Mouse (Mus musculus) forebrain, embryonic 14.5 days (tissue): ENCODE results near the gene Rnf135. TPM values are rescaled to one million over a fixed set of nuclear protein-coding genes. Genes with fewer than 3 reads are reported as not detected.

Source experiments
- ATAC-seq: fragments of 200-750 bp; cut with Nextera tagmentation; 2 replicates; pipeline ENCODE4 v1.8.0; 2017; ENCODE audit warnings: mild to moderate bottlenecking, moderate library complexity
- DNase-seq: peaks from one replicate; pipeline ENCODE4 v3.0.0-alpha.2; 2015; ENCODE audit warnings: low spot score
- H3K27ac ChIP-seq: fragments of 300-500 bp; sonication (generic); 2 replicates; pipeline ENCODE4 v1.5.1; 2014; ENCODE audit warnings: low read depth, mild to moderate bottlenecking, control low read depth, low read length, moderate library complexity
- H3K27me3 ChIP-seq: fragments of 300-500 bp; sonication (generic); replicated peaks from 2 replicates; pipeline ENCODE4 v1.6.1; 2014; ENCODE audit warnings: low read length, control low read depth, mixed read lengths; ENCODE audit not compliant: control insufficient read depth, insufficient read depth
- H3K36me3 ChIP-seq: fragments of 300-500 bp; sonication (generic); 2 replicates; pipeline ENCODE4 v1.6.1; 2014; ENCODE audit warnings: low read length, control low read depth; ENCODE audit not compliant: control insufficient read depth, insufficient read depth
- H3K4me1 ChIP-seq: fragments of 300-500 bp; sonication (generic); 2 replicates; pipeline ENCODE4 v1.6.1; 2014; ENCODE audit warnings: antibody characterized with exemption, low read length, control low read depth; ENCODE audit not compliant: control insufficient read depth, insufficient read depth
- H3K4me2 ChIP-seq: fragments of 300-500 bp; sonication (generic); 2 replicates; pipeline ENCODE4 v1.6.1; 2014; ENCODE audit warnings: mild to moderate bottlenecking, control low read depth, low read length
- H3K4me3 ChIP-seq: fragments of 300-500 bp; sonication (generic); 2 replicates; pipeline ENCODE4 v1.5.1; 2014; ENCODE audit warnings: low read depth, low read length, control low read depth
- H3K9ac ChIP-seq: fragments of 300-500 bp; sonication (generic); 2 replicates; pipeline ENCODE4 v1.6.1; 2014; ENCODE audit warnings: mild to moderate bottlenecking, low read length, control low read depth, moderate library complexity
- H3K9me3 ChIP-seq: fragments of 300-500 bp; sonication (generic); replicated peaks from 2 replicates; pipeline ENCODE4 v1.6.1; 2016; ENCODE audit warnings: low read length, control low read depth, mixed read lengths; ENCODE audit not compliant: control insufficient read depth
- WGBS: fragments of 180-500 bp; shearing (Covaris S2); extraction: QIAGEN DNeasy Blood & Tissue Kit; methylation state at CpG from one replicate; pipeline ENCODE4 v1.1.7; 2014; 5-methylcytosine and 5-hydroxymethylcytosine counted together
- polyA plus RNA-seq: library from polyadenylated mRNA; unstranded; fragments of >200 nt; fragmentation: Nextera tagmentation; extraction: Ambion mirVana; gene quantifications from 2 replicates; pipeline ENCODE4 v1.2.1, GENCODE M21; 2014

The Rnf135 gene
- 2.4 and 2.6 TPM in 2 replicates for polyA plus RNA-seq

- no peaks in the 10 kb centered on the region for H3K9me3 ChIP-seq
These were observed at the start of gene Rnf135 for GRCm38 (mm10) chr11:80183705-80184255. Gene Rnf135, plus strand, starts transcription at chr11:80183851.

DNA sequence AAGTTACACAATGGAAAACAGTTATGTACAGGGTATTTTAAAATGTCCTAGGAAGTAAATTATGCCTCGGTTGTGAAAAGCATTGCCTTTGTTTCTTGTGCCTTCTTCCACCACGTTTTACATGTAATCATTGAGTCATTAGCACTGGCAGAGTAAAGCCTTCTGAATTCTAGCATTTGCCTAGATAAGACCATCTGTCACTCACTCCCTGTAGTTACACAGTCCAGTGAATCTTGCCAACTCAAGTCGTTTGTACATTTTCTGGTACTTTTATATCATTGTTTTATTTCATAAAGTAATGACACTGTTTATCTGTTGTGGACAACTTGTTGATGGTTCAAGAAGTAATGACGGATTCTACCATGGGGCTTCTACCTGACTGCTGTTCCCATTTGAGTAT is 48.9 kb upstream of the Rnf135 start:
- H3K4me3 ChIP-seq: no peak overlapping the region
- H3K9ac ChIP-seq: no peak overlapping the region
- DNase-seq (peak; percentile 19), ATAC-seq (no peak)
- H3K9me3 ChIP-seq: no peaks in the 10 kb centered on the region
- peaks cover 52% of the 10 kb centered on the region for H3K36me3 ChIP-seq
- WGBS: 55% methylated on average over 4 of the region's 4 CpGs
- H3K27me3 ChIP-seq: no peaks in the 10 kb centered on the region
- H3K4me2 ChIP-seq: no peak overlapping the region
- H3K4me1 ChIP-seq: no peaks in the 10 kb centered on the region
- H3K27ac ChIP-seq: no peak overlapping the region

More at GRCm38 (mm10) chr11:80183705-80184255, at the start of gene Rnf135:
- peak within 1 kb of the TSS; percentile 63 for H3K4me2 ChIP-seq
- 1% methylated on average over 33 of the region's 33 CpGs for WGBS
- H3K4me1 ChIP-seq: no peaks in the 10 kb centered on the region
- ATAC-seq (peak; percentile 76), DNase-seq (peak; percentile 75)
- peak within 1 kb of the TSS; percentile 47 for H3K4me3 ChIP-seq
- H3K36me3 ChIP-seq: no peaks in the 10 kb centered on the region
- peak within 1 kb of the TSS; percentile 68 for H3K9ac ChIP-seq
- no peaks in the 10 kb centered on the region for H3K27me3 ChIP-seq
- peak within 1 kb of the TSS; percentile 17; the same call in 1 of the 2 replicates for H3K27ac ChIP-seq

GRCm38 (mm10) chr11:80135954-80136683 is 47.5 kb upstream of the Rnf135 start:
- ATAC-seq: no peak
- H3K4me2 ChIP-seq: no peak overlapping the region
- no peak overlapping the region for H3K4me3 ChIP-seq
- 83% methylated on average over 11 of the region's 11 CpGs for WGBS
- no peak overlapping the region for H3K9ac ChIP-seq
- H3K9me3 ChIP-seq: no peaks in the 10 kb centered on the region
- H3K27ac ChIP-seq: no peak overlapping the region
- H3K4me1 ChIP-seq: no peaks in the 10 kb centered on the region
- DNase-seq: no peak
- no peaks in the 10 kb centered on the region for H3K27me3 ChIP-seq
- peaks cover 52% of the 10 kb centered on the region for H3K36me3 ChIP-seq

GRCm38 (mm10) chr11:80136786-80137185 is 46.9 kb upstream of the Rnf135 start:
- ATAC-seq: no peak
- no peak for DNase-seq
- Histone ChIP-seq H3K4me1 (no peaks in the 10 kb centered on the region), H3K4me2 (no peak overlapping the region), H3K4me3 (no peak overlapping the region), H3K9ac (no peak overlapping the region), H3K27me3 (no peaks in the 10 kb centered on the region), H3K27ac (no peak overlapping the region), H3K36me3 (peaks cover 50% of the 10 kb centered on the region), H3K9me3 (no peaks in the 10 kb centered on the region)
- WGBS: 95% methylated on average over 13 of the region's 13 CpGs

DNA sequence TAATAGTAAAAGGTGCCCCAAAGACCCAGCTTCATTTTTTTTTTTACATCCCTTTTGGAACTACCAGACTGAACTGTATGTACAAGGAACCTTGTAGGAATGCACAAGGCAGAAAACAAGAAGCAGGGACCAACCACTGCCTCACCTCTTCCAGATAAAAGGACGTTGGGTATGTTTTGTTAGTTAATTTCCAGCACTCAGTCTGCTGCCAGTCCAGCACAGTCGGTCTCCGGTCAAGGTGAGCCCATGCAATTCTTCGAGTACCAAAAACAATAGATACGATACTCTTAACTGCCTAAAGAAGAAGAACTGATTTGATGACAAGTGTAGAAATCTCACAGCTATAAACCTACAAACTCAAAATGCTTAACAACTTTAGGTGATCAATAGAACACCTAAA is 45.9 kb upstream of the Rnf135 start:
- Histone ChIP-seq H3K9ac (no peak overlapping the region), H3K9me3 (no peaks in the 10 kb centered on the region), H3K36me3 (peaks cover 42% of the 10 kb centered on the region), H3K27me3 (no peaks in the 10 kb centered on the region), H3K4me2 (no peak overlapping the region), H3K4me1 (peaks cover 3% of the 10 kb centered on the region; the same call in 1 of the 2 replicates), H3K27ac (no peak overlapping the region), H3K4me3 (no peak overlapping the region)
- WGBS: 88% methylated on average over 5 of the region's 5 CpGs
- DNase-seq (no peak), ATAC-seq (no peak)

DNA sequence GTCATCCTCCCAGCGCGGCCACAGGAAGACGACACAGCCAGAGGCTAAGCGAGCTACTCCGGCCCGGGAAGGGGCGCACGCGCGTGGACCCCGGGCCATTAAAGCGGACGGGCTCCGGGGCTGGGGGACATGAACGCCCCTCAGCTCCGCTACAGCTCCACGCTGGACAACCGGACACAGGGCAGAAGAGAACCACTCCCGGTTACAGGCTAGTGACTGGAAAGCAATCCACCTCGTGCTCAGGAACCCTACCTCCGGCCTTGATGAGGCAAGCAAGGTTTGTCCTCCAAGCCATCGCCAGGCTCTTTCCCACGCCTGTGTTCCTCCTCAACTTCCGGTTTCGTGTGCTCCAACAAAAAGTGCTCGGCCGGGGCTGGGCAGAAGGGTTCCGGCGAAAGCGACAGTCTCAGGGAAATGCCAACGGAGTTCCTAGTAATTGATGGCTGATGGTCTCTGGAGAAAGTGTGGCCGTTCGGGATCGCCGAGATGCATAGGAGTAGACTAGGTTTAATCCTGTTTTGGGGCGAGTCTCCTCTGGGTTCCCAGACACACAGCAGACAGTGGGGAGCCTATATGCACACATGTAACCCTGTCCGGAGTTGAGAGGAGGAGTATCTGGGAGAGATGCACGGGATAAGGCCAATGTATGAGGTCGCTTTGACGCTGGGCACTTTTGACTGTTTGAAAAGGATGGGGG is 41.7 kb upstream of the Rnf135 start, which contains the start of gene Tefm:
TSS of gene Tefm (minus strand) at position 351 of the 697 bp plus-strand sequence.
- peak within 1 kb of the TSS; percentile 65 for H3K9ac ChIP-seq
- peak within 1 kb of the TSS; percentile 41; the same call in 1 of the 2 replicates for H3K27ac ChIP-seq
- peaks cover 17% of the 10 kb centered on the region; the same call in 1 of the 2 replicates for H3K36me3 ChIP-seq
- no peaks in the 10 kb centered on the region for H3K9me3 ChIP-seq
- WGBS: under 1% methylated on average over 40 of the region's 40 CpGs
- H3K27me3 ChIP-seq: no peaks in the 10 kb centered on the region
- ATAC-seq: peak; percentile 96
- H3K4me3 ChIP-seq: peak within 1 kb of the TSS; percentile 44
- H3K4me1 ChIP-seq: peaks cover 6% of the 10 kb centered on the region; the same call in 1 of the 2 replicates
- peak; percentile 91 for DNase-seq
- peak within 1 kb of the TSS; percentile 61 for H3K4me2 ChIP-seq

GRCm38 (mm10) chr11:80142872-80143271 is 40.8 kb upstream of the Rnf135 start:
- ATAC-seq (no peak), DNase-seq (no peak)
- Histone ChIP-seq H3K4me3 (peak overlapping the region; percentile 44; the same call in 1 of the 2 replicates), H3K9ac (peak overlapping the region; percentile 65; the same call in 1 of the 2 replicates), H3K27ac (no peak overlapping the region), H3K36me3 (peaks cover 15% of the 10 kb centered on the region; the same call in 1 of the 2 replicates), H3K4me2 (peak overlapping the region; percentile 61), H3K4me1 (peaks cover 6% of the 10 kb centered on the region; the same call in 1 of the 2 replicates), H3K9me3 (no peaks in the 10 kb centered on the region), H3K27me3 (no peaks in the 10 kb centered on the region)
- WGBS: 46% methylated on average over 8 of the region's 8 CpGs

GRCm38 (mm10) chr11:80145787-80146275 is 37.8 kb upstream of the Rnf135 start:
- WGBS: 77% methylated on average over 10 of the region's 10 CpGs
- no peak overlapping the region for H3K9ac ChIP-seq
- ATAC-seq: no peak

More at GRCm38 (mm10) chr11:80145787-80146275, 37.8 kb upstream of the Rnf135 start:
- Histone ChIP-seq H3K36me3 (no peaks in the 10 kb centered on the region), H3K4me3 (no peak overlapping the region), H3K9me3 (no peaks in the 10 kb centered on the region), H3K27me3 (no peaks in the 10 kb centered on the region), H3K4me2 (no peak overlapping the region), H3K27ac (no peak overlapping the region), H3K4me1 (peaks cover 6% of the 10 kb centered on the region; the same call in 1 of the 2 replicates)
- DNase-seq: no peak
